Mouse (Mus musculus): ENCODE data around the gene Cacul1. TPM values are rescaled to one million over a fixed set of nuclear protein-coding genes. Genes with fewer than 3 reads are reported as not detected.

The Cacul1 gene
- polyA plus RNA-seq, 1 experiment from 2014 or later, result 15.5 TPM

DNA sequence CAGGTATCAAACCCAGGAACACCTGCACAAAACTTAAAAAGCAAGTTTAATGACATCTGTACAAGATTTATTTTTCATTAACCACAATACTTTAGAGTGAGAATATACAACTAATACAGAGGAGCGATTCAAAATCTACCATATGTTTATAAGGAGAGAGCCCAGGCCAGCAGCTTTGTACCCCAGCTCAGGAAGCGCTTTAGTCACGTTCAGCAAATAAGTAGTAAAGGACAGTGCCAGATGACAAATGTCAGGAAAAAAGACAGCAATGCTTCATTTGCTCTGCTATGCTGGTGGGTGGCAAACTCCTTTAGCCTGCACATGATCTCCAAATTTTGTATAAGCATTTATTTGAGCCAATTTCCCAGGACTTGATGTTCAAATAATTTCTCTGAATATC, 56.1 kb downstream of the Cacul1 start:
- ATAC-seq, result no peak
- H3K4me3 ChIP-seq (ENCODE audit: low read length), result no peak overlapping the region
- H3K27me3 ChIP-seq (replicated peaks; ENCODE audit: control insufficient read depth, insufficient read depth, low read length), result no peaks in the 10 kb centered on the region
- H3K27ac ChIP-seq (ENCODE audit: low read depth, low read length), result no peak overlapping the region
- H3K9ac ChIP-seq (ENCODE audit: low read depth, low read length), result no peak overlapping the region
- no peaks in the 10 kb centered on the region for H3K9me3 ChIP-seq (ENCODE audit: control insufficient read depth, low read length)
- H3K36me3 ChIP-seq (ENCODE audit: control insufficient read depth, insufficient read depth, low read length), result peaks cover 4% of the 10 kb centered on the region; the same call in 1 of the 2 replicates
- 92% methylated on average over 3 of the region's 3 CpGs for WGBS
- no peak overlapping the region for H3K4me2 ChIP-seq (ENCODE audit: low read length)
- H3K4me1 ChIP-seq (ENCODE audit: control insufficient read depth, insufficient read depth, low read depth, low read length), result no peaks in the 10 kb centered on the region

DNA sequence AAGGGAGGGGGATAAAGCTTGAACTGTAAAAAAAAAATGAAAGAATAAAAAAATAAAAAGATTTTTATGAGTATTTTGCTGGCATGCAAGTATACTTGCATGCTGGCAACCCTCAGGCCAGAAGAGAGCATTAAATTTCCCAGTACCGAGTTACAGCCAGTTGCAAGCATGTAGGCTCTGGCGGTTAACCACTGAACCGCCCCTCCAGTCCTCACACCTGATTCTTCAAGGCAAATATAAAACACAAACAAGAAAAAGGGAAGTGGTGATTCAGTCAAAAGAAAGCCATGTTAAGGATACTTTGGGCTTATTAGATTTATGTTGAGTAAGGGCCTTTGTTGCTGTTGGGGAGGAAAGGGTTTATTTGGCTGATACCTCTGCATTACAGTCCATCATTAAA, 60.7 kb downstream of the Cacul1 start:
- Histone ChIP-seq H3K9ac (ENCODE audit: low read depth, low read length) (no peak overlapping the region), H3K27me3 (replicated peaks; ENCODE audit: control insufficient read depth, insufficient read depth, low read length) (no peaks in the 10 kb centered on the region), H3K4me2 (ENCODE audit: low read length) (no peak overlapping the region), H3K4me1 (ENCODE audit: control insufficient read depth, insufficient read depth, low read depth, low read length) (no peaks in the 10 kb centered on the region), H3K9me3 (ENCODE audit: control insufficient read depth, low read length) (no peaks in the 10 kb centered on the region), H3K27ac (ENCODE audit: low read depth, low read length) (no peak overlapping the region), H3K36me3 (ENCODE audit: control insufficient read depth, insufficient read depth, low read length) (no peaks in the 10 kb centered on the region), H3K4me3 (ENCODE audit: low read length) (no peak overlapping the region)
- 93% methylated on average over 3 of the region's 3 CpGs for WGBS
- ATAC-seq, result no peak

DNA sequence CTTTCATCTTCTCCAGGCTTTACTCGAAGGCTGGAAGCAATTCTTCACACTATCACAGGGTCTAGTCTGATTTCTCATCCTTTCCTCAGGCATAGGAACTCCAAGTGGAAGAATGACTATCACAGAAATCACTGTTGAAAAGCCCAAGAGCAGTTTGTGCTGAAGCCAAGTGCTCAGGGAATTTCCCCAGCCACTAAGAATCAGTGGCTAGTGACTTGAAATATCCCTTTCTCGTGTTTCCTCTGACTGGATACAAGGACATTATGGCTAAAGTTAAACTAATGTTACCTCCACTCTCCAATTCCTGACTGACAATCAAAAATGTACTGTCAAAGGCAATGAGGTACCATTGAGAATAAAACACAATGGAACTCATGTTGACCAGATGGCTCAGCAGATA, 65.8 kb downstream of the Cacul1 start:
- ATAC-seq, result no peak
- H3K4me3 ChIP-seq (ENCODE audit: low read length), result no peak overlapping the region
- no peaks in the 10 kb centered on the region for H3K9me3 ChIP-seq (ENCODE audit: control insufficient read depth, low read length)
- H3K27ac ChIP-seq (ENCODE audit: low read depth, low read length), result no peak overlapping the region
- no peaks in the 10 kb centered on the region for H3K36me3 ChIP-seq (ENCODE audit: control insufficient read depth, insufficient read depth, low read length)
- H3K4me2 ChIP-seq (ENCODE audit: low read length), result no peak overlapping the region
- no peaks in the 10 kb centered on the region for H3K27me3 ChIP-seq (replicated peaks; ENCODE audit: control insufficient read depth, insufficient read depth, low read length)
- no peaks in the 10 kb centered on the region for H3K4me1 ChIP-seq (ENCODE audit: control insufficient read depth, insufficient read depth, low read depth, low read length)
- no peak overlapping the region for H3K9ac ChIP-seq (ENCODE audit: low read depth, low read length)
- 62% methylated on average over 2 of the region's 2 CpGs for WGBS

DNA sequence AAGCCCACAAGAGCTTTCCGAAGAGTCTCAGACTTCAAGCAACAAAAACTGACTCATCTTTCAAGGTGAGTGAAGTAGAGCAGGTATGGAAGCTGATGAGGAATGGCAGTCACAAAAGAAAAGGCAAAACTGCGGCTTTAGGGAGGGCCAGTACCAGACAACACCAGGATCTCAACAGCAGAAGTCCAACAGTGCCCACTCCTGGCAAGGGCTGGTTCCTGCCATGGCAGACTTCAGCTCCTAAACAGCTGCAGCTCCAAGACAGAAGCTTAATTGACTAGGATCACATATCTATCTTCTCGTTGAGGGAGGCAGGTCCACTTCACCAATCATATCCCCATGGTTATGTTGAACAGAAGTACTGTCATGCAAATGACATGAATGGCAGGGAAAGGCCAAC, 67.4 kb downstream of the Cacul1 start:
- Histone ChIP-seq H3K4me3 (ENCODE audit: low read length) (no peak overlapping the region), H3K9me3 (ENCODE audit: control insufficient read depth, low read length) (no peaks in the 10 kb centered on the region), H3K36me3 (ENCODE audit: control insufficient read depth, insufficient read depth, low read length) (no peaks in the 10 kb centered on the region), H3K27ac (ENCODE audit: low read depth, low read length) (no peak overlapping the region), H3K4me2 (ENCODE audit: low read length) (no peak overlapping the region), H3K27me3 (replicated peaks; ENCODE audit: control insufficient read depth, insufficient read depth, low read length) (no peaks in the 10 kb centered on the region), H3K4me1 (ENCODE audit: control insufficient read depth, insufficient read depth, low read depth, low read length) (no peaks in the 10 kb centered on the region), H3K9ac (ENCODE audit: low read depth, low read length) (no peak overlapping the region)
- 50% methylated on average over 3 of the region's 3 CpGs for WGBS
- no peak for ATAC-seq

DNA sequence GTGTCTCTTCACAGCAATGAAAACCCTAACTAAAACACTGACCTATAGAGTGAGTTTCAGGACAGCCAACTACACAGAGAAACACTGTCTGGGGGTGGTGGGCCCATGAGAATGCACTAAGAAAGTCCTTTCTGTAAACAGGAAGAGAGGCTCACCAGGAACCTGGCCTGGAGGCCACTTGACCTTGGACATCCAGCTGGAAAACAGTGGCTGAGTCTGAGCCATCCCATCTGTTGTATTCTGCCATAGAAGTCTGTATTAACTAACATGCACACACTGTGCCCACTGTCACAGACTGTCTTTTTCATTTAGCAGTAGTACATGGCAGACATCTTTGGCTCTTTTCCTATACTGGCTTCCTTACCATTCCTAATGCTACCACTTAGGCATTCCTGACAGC, 80.6 kb downstream of the Cacul1 start:
- Histone ChIP-seq H3K27ac (ENCODE audit: low read depth, low read length) (no peak overlapping the region), H3K36me3 (ENCODE audit: control insufficient read depth, insufficient read depth, low read length) (no peaks in the 10 kb centered on the region), H3K4me3 (ENCODE audit: low read length) (no peak overlapping the region), H3K4me1 (ENCODE audit: control insufficient read depth, insufficient read depth, low read depth, low read length) (no peaks in the 10 kb centered on the region), H3K9me3 (ENCODE audit: control insufficient read depth, low read length) (no peaks in the 10 kb centered on the region), H3K9ac (ENCODE audit: low read depth, low read length) (no peak overlapping the region), H3K4me2 (ENCODE audit: low read length) (no peak overlapping the region), H3K27me3 (replicated peaks; ENCODE audit: control insufficient read depth, insufficient read depth, low read length) (no peaks in the 10 kb centered on the region)
- no peak for ATAC-seq

DNA sequence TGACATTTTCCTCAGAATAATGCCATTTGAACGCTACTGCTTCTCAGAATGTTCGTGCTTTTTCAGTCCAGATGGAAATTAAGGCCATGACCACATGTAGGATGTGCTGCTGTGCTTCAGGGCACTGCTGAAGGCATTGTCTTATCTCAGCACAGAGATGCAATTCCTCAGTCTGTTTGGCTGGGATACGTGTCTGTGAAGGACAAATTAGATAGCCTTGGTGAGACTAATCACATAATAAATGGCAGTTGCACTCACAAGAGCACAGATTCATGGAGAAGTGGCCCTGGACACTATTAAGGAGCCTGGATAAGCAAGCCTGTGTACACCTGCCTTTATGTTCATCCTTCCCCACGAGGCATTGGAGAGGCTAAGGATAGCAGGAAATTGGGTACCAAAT, 83.7 kb downstream of the Cacul1 start:
- Histone ChIP-seq H3K27me3 (replicated peaks; ENCODE audit: control insufficient read depth, insufficient read depth, low read length) (no peaks in the 10 kb centered on the region), H3K36me3 (ENCODE audit: control insufficient read depth, insufficient read depth, low read length) (no peaks in the 10 kb centered on the region), H3K9me3 (ENCODE audit: control insufficient read depth, low read length) (no peaks in the 10 kb centered on the region), H3K4me1 (ENCODE audit: control insufficient read depth, insufficient read depth, low read depth, low read length) (no peaks in the 10 kb centered on the region), H3K4me3 (ENCODE audit: low read length) (no peak overlapping the region), H3K27ac (ENCODE audit: low read depth, low read length) (no peak overlapping the region), H3K9ac (ENCODE audit: low read depth, low read length) (no peak overlapping the region), H3K4me2 (ENCODE audit: low read length) (no peak overlapping the region)
- WGBS, result 74% methylated on average over 4 of the region's 4 CpGs
- ATAC-seq, result no peak

DNA sequence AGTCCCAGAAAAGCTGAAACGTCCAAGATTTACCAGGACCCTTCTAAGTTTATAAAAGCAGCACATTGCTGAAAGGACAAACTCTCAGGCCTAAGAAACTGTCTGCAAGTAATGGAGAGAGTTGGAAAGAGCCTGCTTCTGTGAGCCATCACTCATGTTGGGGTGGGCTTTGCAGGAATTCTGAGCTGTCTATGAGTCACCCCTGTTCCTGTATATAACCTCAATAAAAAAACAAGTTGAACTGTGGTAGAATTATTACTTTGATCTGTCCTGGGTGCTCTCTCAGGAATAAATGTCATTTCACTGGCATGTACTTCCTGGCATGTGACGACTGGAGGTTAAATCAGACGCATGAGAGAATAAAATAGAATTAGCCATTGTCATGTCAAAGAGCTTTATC, 85.1 kb downstream of the Cacul1 start:
- H3K27ac ChIP-seq (ENCODE audit: low read depth, low read length), result no peak overlapping the region
- 60% methylated on average over 3 of the region's 3 CpGs for WGBS
- no peaks in the 10 kb centered on the region for H3K9me3 ChIP-seq (ENCODE audit: control insufficient read depth, low read length)
- no peaks in the 10 kb centered on the region for H3K36me3 ChIP-seq (ENCODE audit: control insufficient read depth, insufficient read depth, low read length)
- no peaks in the 10 kb centered on the region for H3K27me3 ChIP-seq (replicated peaks; ENCODE audit: control insufficient read depth, insufficient read depth, low read length)
- H3K4me3 ChIP-seq (ENCODE audit: low read length), result no peak overlapping the region
- H3K4me2 ChIP-seq (ENCODE audit: low read length), result no peak overlapping the region
- no peaks in the 10 kb centered on the region for H3K4me1 ChIP-seq (ENCODE audit: control insufficient read depth, insufficient read depth, low read depth, low read length)
- ATAC-seq, result no peak
- H3K9ac ChIP-seq (ENCODE audit: low read depth, low read length), result no peak overlapping the region

DNA sequence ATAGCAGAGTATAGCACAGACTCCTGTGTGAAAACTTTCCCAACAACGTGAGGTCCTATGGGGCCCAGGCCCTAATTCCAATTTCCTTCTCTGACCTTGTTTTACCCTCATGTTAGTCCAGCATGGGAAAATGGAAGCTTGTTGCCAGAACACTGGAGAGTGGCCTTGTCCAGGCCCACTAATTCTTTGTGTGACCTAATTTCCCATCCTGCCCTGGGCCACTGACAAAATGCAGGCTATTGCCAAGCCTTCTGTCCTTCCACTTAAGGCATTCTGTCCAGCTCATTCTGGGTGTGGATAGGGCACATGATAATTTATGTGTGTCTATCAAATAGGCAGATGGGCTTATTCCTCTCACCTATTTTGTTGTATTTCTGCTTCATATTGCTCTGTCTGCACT, 91.3 kb downstream of the Cacul1 start:
- no peak overlapping the region for H3K27ac ChIP-seq (ENCODE audit: low read depth, low read length)
- H3K27me3 ChIP-seq (replicated peaks; ENCODE audit: control insufficient read depth, insufficient read depth, low read length), result no peaks in the 10 kb centered on the region
- WGBS, result 88% methylated on average over 1 of the region's 1 CpGs
- no peak overlapping the region for H3K9ac ChIP-seq (ENCODE audit: low read depth, low read length)
- H3K4me1 ChIP-seq (ENCODE audit: control insufficient read depth, insufficient read depth, low read depth, low read length), result no peaks in the 10 kb centered on the region
- ATAC-seq, result no peak
- H3K9me3 ChIP-seq (ENCODE audit: control insufficient read depth, low read length), result no peaks in the 10 kb centered on the region
- H3K4me3 ChIP-seq (ENCODE audit: low read length), result no peak overlapping the region
- no peaks in the 10 kb centered on the region for H3K36me3 ChIP-seq (ENCODE audit: control insufficient read depth, insufficient read depth, low read length)
- no peak overlapping the region for H3K4me2 ChIP-seq (ENCODE audit: low read length)

DNA sequence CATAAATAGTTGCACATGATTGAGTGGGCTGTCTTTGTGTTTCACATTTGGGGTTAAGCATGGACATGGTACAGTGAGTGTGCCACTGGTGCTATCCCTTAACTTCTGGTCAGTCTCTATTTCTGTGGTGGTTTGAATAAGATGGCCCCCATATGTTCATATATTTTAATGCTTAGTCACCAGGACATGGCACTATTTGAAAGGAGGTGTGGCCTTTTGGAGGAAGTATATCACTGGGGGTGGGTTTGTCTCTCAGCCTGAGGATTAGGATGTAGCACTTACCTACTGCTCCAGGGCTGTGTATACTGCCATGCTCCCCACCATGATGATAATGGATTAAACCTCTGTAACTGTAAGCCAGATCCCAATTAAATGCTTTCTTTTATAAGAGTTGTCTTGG, 95.6 kb downstream of the Cacul1 start:
- Histone ChIP-seq H3K4me2 (ENCODE audit: low read length) (no peak overlapping the region), H3K36me3 (ENCODE audit: control insufficient read depth, insufficient read depth, low read length) (no peaks in the 10 kb centered on the region), H3K9ac (ENCODE audit: low read depth, low read length) (no peak overlapping the region), H3K27me3 (replicated peaks; ENCODE audit: control insufficient read depth, insufficient read depth, low read length) (no peaks in the 10 kb centered on the region), H3K4me1 (ENCODE audit: control insufficient read depth, insufficient read depth, low read depth, low read length) (no peaks in the 10 kb centered on the region), H3K4me3 (ENCODE audit: low read length) (no peak overlapping the region), H3K9me3 (ENCODE audit: control insufficient read depth, low read length) (no peaks in the 10 kb centered on the region), H3K27ac (ENCODE audit: low read depth, low read length) (no peak overlapping the region)
- no peak for ATAC-seq

DNA sequence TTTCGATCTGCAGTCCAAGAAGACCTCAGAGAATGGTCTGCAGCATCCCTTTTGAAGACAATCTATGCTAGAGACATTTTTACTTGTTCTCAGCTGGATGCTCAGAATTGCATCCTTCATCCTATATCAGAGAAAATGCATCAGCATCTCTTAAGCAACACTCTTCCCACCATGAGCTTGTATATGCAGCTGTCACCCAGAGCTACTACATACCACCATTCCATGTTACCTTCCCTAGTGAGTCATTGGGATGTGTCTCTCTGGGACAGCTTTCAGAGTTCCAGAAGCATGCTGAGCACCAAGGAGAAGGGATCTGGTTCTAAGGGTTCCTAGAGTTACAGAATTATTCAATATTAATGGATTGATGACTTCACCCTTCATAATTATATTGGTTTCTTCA, 102.0 kb downstream of the Cacul1 start:
- Histone ChIP-seq H3K36me3 (ENCODE audit: control insufficient read depth, insufficient read depth, low read length) (no peaks in the 10 kb centered on the region), H3K9me3 (ENCODE audit: control insufficient read depth, low read length) (no peaks in the 10 kb centered on the region), H3K4me3 (ENCODE audit: low read length) (no peak overlapping the region), H3K4me1 (ENCODE audit: control insufficient read depth, insufficient read depth, low read depth, low read length) (no peaks in the 10 kb centered on the region), H3K4me2 (ENCODE audit: low read length) (no peak overlapping the region), H3K27ac (ENCODE audit: low read depth, low read length) (no peak overlapping the region), H3K9ac (ENCODE audit: low read depth, low read length) (no peak overlapping the region), H3K27me3 (replicated peaks; ENCODE audit: control insufficient read depth, insufficient read depth, low read length) (no peaks in the 10 kb centered on the region)
- ATAC-seq, result no peak
- WGBS, result 32% methylated on average over 1 of the region's 1 CpGs
